Mouse (Mus musculus) liver, adult (tissue): ENCODE results near the gene Med23.

Experiments
- GATA4 ChIP-seq: IDR thresholded peaks from 2 replicates; pipeline ENCODE4 v1.6.1; 2014; ENCODE audit warnings: mild to moderate bottlenecking, low read length; ENCODE audit not compliant: insufficient replicate concordance

Med23 gene

DNA sequence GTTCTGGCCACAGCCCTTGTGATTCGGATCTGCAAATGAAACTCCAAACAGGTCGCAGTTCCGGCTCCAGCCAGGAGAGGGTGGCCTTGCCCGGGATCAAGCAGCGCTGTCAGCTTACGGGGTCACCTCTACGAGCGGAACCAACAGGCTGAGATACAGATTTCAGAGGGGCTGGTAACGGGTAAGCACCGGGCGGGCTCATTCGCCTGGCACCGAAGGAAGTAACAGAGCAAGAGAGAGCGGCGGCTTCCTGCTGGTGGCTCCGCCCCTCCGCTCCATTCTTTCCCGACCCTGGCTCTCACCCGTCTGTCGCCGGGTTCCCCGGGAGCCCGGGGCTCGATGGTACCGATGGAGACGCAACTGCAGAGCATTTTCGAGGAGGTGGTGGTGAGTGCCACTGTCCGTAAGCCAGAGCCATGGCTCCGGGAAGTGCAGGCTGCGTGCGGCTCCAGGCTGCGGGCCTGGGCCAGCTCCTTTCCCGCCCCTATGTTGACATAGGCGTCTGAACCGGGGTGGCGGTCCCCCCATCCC, at the start of gene Med23:
Gene Med23, plus strand, starts transcription at position 227 of the 531 bp plus-strand sequence.
- peak; percentile 67; the same call in 1 of the 2 replicates for TF ChIP-seq GATA4

DNA sequence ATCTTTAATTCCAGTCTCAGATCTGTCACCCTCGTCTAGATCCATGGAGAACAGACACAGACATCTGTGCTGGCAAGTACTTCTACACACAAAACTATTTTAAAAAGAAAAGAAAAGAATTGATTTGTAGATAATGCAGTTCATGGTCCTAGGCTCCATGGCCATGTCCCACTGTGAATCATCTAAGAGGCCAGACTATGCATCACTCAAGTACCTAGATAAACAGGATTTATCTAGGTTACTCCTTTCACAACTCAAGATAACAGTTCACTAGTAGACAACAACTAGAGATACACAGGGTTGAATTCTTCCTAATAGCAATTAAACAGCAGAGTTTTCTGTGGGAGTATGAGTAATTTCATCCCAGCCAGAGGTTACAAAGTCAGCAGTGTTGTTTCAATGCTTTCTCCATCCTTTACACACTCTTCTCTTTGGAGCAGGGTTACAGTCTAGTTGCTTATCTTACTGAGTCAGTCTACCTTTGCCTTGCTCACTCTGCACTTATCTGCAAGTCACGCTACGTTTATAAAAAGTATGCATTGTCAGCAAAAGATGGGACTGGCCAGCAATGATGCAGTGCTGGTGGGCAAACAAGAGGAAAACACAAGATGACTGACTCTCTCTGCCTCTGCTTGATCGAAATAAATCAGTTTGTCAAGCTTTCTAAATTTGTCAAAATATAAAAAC, 47.7 kb upstream of the Med23 start:
- TF ChIP-seq GATA4, result no peak

DNA sequence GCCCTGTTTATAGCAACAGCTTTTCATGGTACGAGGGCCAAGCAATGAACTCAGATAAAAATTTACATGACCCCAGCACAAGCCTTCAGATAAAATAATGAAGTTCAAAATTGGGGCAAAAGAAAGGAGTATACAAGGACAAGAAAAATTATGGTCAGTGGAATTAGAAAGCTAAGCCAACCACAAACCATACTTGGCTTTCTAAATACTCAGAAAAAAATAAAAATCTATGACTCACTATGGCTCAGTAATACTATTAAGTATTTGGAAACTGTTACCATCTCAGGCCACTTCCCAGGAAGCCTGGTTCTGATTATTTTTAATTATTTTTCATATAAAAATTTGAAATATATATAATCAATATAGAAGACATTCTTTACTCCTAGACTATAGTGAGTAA, 46.9 kb upstream of the Med23 start:
- TF ChIP-seq GATA4, result no peak

DNA sequence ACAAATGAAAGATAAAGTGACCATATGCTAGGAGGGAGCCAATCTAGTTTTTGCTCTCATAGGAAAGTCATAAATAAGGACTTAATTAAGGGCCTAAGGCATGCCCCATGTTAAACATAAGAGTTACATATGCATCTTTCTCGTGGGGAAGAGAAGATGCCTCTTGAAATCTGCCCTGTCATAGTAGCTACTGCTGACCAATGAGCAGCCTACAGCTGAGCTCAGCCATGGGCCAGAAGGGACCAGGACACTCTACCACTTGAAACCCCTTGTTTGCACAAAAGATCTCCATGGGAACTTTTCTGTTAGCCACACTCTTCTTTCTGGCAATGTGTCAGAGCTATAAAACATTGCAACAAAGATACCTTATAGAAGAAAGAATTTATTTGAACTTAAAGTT, 46.5 kb upstream of the Med23 start:
- no peak for TF ChIP-seq GATA4

DNA sequence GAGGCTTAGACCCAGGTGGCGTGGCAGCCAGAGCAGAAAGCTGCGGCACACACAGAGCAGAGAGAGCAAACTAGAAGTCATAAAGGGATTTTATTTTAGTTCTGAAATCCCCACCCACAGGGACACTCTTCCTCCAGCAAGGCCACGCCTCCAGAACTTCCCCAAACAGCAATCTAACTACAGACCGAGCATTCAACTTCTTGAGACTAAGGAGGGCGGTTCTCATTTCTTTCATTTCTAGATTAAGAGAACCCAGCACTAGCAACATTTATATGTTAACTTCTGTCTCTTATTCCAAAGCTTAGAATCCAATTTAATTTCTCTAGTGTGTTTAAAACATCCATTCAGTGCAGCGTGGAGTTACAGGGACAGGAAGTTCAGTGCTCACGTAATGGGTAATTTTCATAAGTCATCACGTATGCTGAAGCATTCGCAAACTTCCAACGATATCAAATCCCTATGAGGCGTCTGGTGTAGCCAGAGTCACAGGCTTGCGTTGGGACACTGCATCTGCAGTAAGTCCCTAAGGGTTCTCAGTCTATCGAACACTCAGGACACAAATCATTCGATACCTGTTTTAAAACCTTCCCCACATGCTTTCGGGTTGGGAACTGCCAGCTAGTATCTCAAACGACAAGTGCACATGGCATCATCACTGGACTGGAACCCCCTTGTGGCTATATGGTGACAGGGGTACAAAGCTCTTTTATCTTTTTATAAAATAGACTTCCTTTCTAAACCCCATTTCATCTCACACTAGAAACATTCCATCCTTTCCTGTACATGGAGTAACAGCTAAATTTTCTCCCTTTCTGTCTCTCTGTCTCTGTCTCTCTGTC, 45.9 kb upstream of the Med23 start:
- no peak for TF ChIP-seq GATA4

DNA sequence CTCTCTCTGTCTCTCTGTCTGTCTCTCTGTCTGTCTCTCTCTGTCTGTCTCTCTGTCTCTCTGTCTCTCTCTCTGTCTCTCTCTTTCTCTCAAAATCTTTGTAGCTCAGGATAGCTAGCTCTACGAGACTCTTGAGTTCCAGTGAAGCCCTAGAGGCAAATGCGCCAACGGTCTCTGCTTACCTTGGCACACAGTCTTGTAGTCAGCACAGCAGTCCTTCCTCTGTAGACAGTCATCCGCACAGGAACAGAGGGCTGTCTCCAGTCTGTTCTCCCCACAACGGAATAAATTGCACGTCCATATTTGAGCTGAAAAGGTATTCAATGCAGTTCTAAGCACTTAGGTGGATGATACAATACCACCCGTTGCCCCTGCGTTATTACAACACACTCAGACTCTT, 45.2 kb upstream of the Med23 start:
- TF ChIP-seq GATA4, result no peak

DNA sequence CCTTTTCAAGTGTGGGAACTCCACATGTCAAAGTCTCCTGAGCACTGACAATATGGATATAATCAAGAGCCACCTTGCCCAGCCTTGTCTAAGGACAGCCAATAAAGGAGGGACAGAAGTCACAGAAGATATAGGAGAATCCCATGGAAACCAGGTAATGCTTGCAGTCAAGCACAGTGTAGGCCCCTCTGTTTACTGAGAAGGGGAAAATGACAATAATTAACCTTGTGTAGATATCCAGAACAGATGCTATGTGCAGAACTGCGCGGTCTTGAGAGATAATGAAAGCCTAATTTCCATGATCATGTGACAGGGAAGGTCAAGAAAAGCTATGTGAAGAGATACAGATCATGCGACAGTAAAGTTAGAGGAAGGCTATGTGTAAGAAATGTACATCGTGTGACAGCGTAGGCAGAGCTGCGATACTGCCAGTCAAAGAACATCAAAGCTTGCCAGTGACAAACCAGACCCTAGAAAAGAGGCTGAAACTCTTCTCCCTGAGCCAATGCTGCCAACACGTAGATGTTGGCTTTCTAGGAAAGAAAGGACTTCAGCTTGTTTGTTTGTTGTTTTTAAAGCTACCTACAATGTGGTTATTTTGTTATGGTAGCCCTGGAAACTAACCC, 44.2 kb upstream of the Med23 start:
- TF ChIP-seq GATA4, result no peak

DNA sequence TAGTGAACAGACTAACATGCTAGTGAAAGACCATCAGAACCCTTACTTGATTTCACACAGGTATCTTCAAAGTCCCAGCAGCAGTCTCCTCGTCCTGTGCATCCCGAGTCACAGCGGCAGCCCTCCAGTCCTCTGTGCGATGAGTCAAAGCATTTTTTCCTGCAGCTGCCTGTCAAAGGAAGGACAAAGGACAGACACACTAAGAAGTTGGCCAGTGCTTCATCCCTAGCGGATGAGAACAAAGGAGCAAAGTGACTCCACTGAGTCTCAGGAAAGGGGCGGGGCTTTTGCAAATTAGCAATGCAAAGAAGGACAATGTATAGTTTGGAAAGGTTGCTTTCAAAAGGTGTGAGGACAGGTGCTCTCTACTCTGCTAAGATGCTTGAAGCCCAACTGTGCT, 43.7 kb upstream of the Med23 start:
- TF ChIP-seq GATA4, result no peak

DNA sequence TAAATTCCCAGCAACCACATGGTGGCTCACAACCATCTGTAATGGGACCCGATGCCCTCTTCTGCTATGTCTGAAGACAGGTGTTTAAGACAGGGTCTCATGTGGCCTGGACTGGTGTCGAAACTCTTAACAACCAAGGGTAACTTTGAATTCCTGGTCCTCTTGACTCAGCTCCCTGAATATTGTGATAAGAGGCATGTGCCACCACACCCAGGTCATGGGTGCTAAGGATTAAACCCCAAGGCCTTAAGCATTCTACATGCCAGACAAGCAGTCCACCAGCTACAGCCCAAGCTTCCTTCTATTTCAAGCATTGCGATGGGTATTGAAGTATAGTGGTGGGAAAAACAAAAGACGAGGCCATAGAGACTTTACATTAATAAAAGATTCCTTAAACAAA, 41.6 kb upstream of the Med23 start:
- no peak for TF ChIP-seq GATA4

DNA sequence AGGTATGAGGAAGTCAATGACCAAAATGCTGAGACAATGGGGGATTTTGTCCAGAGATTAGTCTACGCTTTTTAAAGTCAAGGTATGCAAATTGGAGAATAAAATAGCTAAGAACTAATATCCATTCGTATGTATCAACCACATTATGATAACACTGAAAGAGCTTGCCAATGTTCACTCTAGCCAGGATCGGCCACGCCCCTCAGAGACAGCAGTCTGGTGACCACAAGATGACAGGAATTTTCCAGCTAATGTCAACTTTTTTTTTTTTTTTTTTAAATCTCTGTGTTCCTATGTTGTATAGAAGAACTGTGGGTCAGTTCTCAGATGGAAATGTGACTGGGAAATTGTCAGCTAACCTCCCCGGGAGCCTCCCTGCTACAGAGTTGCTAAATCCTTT, 39.3 kb upstream of the Med23 start:
- TF ChIP-seq GATA4, result no peak

DNA sequence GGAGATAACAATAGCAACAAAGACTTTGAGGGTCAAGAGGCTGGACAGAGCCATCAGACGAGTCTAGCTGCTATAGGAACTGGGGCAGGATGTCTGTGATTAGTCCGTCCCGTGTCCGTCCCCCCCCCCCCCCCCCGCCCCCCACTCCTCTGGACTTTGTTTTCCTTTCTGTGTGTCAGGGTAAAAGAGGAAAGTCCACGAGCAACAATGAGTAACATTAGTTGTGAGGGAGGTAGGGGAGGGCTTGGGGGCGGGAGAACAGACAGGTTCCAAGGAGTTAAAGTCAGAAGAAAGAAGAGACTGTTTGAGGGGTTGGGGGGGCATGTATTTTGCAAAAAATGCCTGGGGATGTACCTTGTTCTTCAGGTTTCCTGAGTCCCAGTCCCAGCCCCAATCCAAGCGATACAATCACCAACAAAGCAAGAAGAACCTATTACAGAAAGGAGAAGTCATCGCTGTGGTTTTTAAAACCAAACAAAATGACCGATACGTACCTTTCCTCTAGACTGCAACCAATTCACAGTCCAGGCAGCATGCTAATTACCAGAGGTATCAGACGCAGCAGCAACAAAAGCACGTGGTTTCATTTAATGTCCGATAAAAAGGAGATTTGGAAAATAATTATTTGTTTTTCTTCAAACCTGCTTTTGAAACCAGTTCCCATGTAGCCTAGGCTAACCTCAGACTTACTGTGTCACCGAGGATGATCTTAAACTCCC, 38.2 kb upstream of the Med23 start:
- no peak for TF ChIP-seq GATA4

DNA sequence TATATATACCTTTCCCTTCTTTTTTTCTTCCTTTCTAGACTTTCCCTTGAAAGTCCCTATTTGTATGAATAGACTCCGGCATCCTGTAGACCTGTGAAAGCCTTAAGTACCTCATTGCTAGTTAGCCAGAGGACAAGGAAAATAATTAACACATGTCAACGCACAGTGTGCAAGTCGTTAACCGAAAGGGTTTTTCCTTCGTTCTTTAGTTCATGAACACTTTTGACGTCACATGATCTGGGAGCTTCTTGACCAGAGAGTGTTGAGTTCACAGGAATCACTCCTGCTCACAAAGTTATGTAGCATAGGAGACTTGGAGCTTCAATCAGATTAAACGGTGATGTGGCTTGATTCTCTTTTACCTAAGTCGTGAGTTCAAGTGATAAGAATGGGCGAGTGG, 37.5 kb upstream of the Med23 start:
- no peak for TF ChIP-seq GATA4

DNA sequence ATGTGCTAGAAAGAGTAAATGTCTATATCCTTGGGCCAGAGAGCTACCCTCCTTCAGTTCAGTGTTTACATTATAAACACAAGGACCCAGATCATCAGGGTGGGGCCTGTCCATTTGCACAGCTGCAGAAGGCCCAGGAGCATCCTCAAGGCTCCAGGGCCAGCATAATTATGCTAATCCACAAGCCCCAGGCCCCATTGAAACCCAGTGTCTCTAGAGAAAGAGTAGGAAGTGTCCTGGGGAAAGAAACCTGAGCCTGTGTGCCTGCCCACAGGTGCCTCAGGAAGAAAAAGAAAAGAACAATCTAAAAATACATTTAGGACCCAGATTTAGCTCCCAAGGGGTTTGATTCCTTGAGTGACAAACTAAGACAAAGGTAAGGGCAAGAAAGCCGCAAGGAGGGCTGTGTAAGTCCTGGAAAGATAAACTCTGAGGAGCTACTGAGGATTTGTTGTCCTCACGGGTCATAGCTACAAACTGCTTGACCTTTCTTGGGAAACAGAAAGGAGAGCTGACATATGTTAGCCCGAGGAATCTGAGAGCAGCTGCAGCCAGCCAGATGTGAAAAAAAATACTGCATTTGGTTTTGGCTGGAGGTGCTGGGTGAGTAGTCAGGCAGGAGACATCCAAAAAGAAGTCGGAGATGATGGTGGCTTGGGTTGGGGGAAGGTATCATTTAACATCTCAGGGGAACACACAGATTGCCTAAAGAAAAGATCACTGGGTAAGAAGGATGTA, 35.0 kb upstream of the Med23 start:
- no peak for TF ChIP-seq GATA4

DNA sequence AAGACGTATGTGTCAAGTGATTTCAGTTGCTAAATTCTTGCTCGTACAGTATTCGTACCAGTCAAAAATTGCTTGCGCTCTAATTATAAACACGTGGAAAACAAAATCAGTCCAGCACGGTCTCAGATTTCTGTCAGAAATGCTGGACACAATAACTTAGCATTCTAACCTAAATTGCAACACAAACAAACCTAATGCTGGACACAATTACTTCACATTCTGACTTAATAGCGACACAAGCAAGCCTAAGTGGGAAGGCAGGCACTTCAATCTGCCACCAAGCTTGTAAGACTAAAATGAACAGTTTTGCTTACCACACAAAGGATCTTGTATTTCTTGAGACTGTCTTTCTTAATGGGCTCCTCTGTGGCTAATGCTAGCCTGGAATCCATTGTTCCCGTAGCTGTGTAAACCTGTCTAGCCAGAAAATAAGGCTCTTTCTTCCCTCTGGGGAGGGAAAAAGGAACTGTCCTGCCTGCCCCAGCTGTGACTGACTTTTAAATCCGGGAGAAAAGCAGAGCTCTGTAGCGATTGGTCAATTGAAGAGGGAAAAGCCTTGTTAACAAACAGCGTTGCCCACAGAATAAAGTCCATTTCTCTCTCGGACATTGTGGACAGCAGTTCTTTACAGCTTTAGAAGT, 34.0 kb upstream of the Med23 start:
- no peak for TF ChIP-seq GATA4
